Mouse (Mus musculus) natural killer cell, adult 2 months (primary cell): Measurements from ENCODE around the gene Gabrg3.

Source experiments
- DNase-seq, 2 experiments: peaks; one replicate each; pipeline ENCODE4 v3.0.0; 2022; ENCODE audit warnings: low spot score in 2 of 2

The Gabrg3 gene

GRCm38 (mm10) chr7:56729225-56729624 lies 657.8 kb downstream of the Gabrg3 start:
- no peak for DNase-seq
